In genomic region chr6:58965071-58965831, GRCm38 (mm10) we compare ENCODE assay signal across 9 mouse cellular contexts. TPM values are rescaled to one million over a fixed set of nuclear protein-coding genes. Genes with fewer than 3 reads are reported as not detected.
DNase-seq lines count a peak whose midpoint lies in the region; ATAC-seq lines count a peak whose summit lies in the region.
"Had no signal": no experiment of that assay in that cellular context is flagged by ENCODE, and none has a peak within 500 bp of the region (broad histone marks: within the 10 kb centered on the region; RNA-seq: fewer than 3 reads in every experiment).

No protein-coding gene starts in this region.

- H3K9me3 ChIP-seq in forebrain, embryonic 16.5 days (ENCODE audit: control insufficient read depth, low read length): no peaks in the 10 kb centered on the region
- H3K9me3 ChIP-seq in forebrain, embryonic 10.5 days: no peaks in the 10 kb centered on the region
- H3K9me3 ChIP-seq in midbrain, embryonic 11.5 days (ENCODE audit: control insufficient read depth, low read length): no peaks in the 10 kb centered on the region
- no peaks in the 10 kb centered on the region for H3K9me3 ChIP-seq in midbrain, embryonic 10.5 days (replicated peaks)
- H3K9me3 ChIP-seq in intestine, embryonic 15.5 days: no peaks in the 10 kb centered on the region
- no peaks in the 10 kb centered on the region for H3K9me3 ChIP-seq in stomach, embryonic 15.5 days

- H3K27ac ChIP-seq in forebrain, embryonic 16.5 days (ENCODE audit: low read length): no peak overlapping the region
- no peak overlapping the region for H3K27ac ChIP-seq in forebrain, embryonic 10.5 days
- H3K27ac ChIP-seq in midbrain, embryonic 11.5 days (ENCODE audit: low read depth, low read length): no peak overlapping the region
- no peak overlapping the region for H3K27ac ChIP-seq in midbrain, embryonic 10.5 days (replicated peaks)
- H3K27ac ChIP-seq in intestine, embryonic 15.5 days: no peak overlapping the region
- no peak overlapping the region for H3K27ac ChIP-seq in stomach, embryonic 15.5 days

- no peaks in the 10 kb centered on the region for H3K36me3 ChIP-seq in forebrain, embryonic 16.5 days (ENCODE audit: control insufficient read depth, insufficient read depth)
- H3K36me3 ChIP-seq in forebrain, embryonic 10.5 days (replicated peaks): no peaks in the 10 kb centered on the region
- no peaks in the 10 kb centered on the region for H3K36me3 ChIP-seq in midbrain, embryonic 11.5 days (ENCODE audit: control insufficient read depth, insufficient read depth, low read length)
- H3K36me3 ChIP-seq in midbrain, embryonic 10.5 days: no peaks in the 10 kb centered on the region
- H3K36me3 ChIP-seq in intestine, embryonic 15.5 days: no peaks in the 10 kb centered on the region
- no peaks in the 10 kb centered on the region for H3K36me3 ChIP-seq in stomach, embryonic 15.5 days

- H3K9ac ChIP-seq in forebrain, embryonic 16.5 days (replicated peaks; ENCODE audit: low read depth, low read length): no peak overlapping the region
- no peak overlapping the region for H3K9ac ChIP-seq in midbrain, embryonic 11.5 days (ENCODE audit: low read length)
- H3K9ac ChIP-seq in intestine, embryonic 15.5 days: no peak overlapping the region
- no peak overlapping the region for H3K9ac ChIP-seq in stomach, embryonic 15.5 days

- WGBS in forebrain, embryonic 16.5 days: 43% methylated on average over 12 of the region's 12 CpGs
- 53% methylated on average over 12 of the region's 12 CpGs for WGBS in forebrain, embryonic 10.5 days
- 51% methylated on average over 12 of the region's 12 CpGs for WGBS in midbrain, embryonic 11.5 days
- WGBS in midbrain, embryonic 10.5 days: 44% methylated on average over 12 of the region's 12 CpGs
- 28% methylated on average over 12 of the region's 12 CpGs for WGBS in intestine, embryonic 15.5 days
- 32% methylated on average over 12 of the region's 12 CpGs for WGBS in stomach, embryonic 15.5 days

- H3K4me2 ChIP-seq in forebrain, embryonic 16.5 days (ENCODE audit: low read length): no peak overlapping the region
- H3K4me2 ChIP-seq in midbrain, embryonic 11.5 days: no peak overlapping the region; the same call in 1 of the 2 replicates
- H3K4me2 ChIP-seq in intestine, embryonic 15.5 days (replicated peaks): peak overlapping the region; percentile 7
- H3K4me2 ChIP-seq in stomach, embryonic 15.5 days: no peak overlapping the region

- peak; percentile 15; the same call in 1 of the 2 replicates for ATAC-seq in forebrain, embryonic 16.5 days
- ATAC-seq in midbrain, embryonic 11.5 days (ENCODE audit: low FRiP score): peak; percentile 61; the same call in 1 of the 2 replicates
- ATAC-seq in intestine, embryonic 15.5 days: 0 out of 2 replicates have a peak, but pooled peaks have one; percentile 14
- ATAC-seq in stomach, embryonic 15.5 days (ENCODE audit: insufficient read depth, low FRiP score, low read depth): no peak

- DNase-seq in forebrain, embryonic 10.5 days (ENCODE audit: extremely low spot score, low spot score): no peak
- DNase-seq in midbrain, embryonic 11.5 days (ENCODE audit: low spot score, missing footprints): no peak
- no peak for DNase-seq in midbrain, embryonic 10.5 days (ENCODE audit: low spot score)
- DNase-seq in thymus, postnatal 10 days (ENCODE audit: low spot score in 2 of 2): no peak
- DNase-seq in natural killer cell, adult 2 months (ENCODE audit: low spot score in 2 of 2): no peak

- H3K4me3 ChIP-seq in forebrain, embryonic 16.5 days (replicated peaks; ENCODE audit: low read length): no peak overlapping the region
- H3K4me3 ChIP-seq in forebrain, embryonic 10.5 days: no peak overlapping the region
- H3K4me3 ChIP-seq in midbrain, embryonic 11.5 days (ENCODE audit: low read depth, low read length): no peak overlapping the region
- no peak overlapping the region for H3K4me3 ChIP-seq in midbrain, embryonic 10.5 days
- H3K4me3 ChIP-seq in intestine, embryonic 15.5 days (replicated peaks): no peak overlapping the region
- H3K4me3 ChIP-seq in stomach, embryonic 15.5 days (replicated peaks): peak overlapping the region; percentile 14; the same call in 1 of the 2 replicates
- H3K4me3 ChIP-seq: myocyte had no signal

- peaks cover 8% of the 10 kb centered on the region; the same call in 1 of the 2 replicates for H3K4me1 ChIP-seq in forebrain, embryonic 16.5 days (replicated peaks; ENCODE audit: control insufficient read depth, insufficient read depth, low read length)
- H3K4me1 ChIP-seq in forebrain, embryonic 10.5 days: peaks cover 6% of the 10 kb centered on the region; the same call in 1 of the 2 replicates
- H3K4me1 ChIP-seq in midbrain, embryonic 11.5 days (ENCODE audit: control insufficient read depth, insufficient read depth, low read length): no peaks in the 10 kb centered on the region
- peaks cover 11% of the 10 kb centered on the region for H3K4me1 ChIP-seq in midbrain, embryonic 10.5 days
- H3K4me1 ChIP-seq in intestine, embryonic 15.5 days (replicated peaks): 0 out of 2 replicates have a peak, but pooled peaks cover 3% of the 10 kb centered on the region
- no peaks in the 10 kb centered on the region for H3K4me1 ChIP-seq in stomach, embryonic 15.5 days

- no peaks in the 10 kb centered on the region for H3K27me3 ChIP-seq in forebrain, embryonic 16.5 days (replicated peaks; ENCODE audit: control insufficient read depth, insufficient read depth, low read length)
- H3K27me3 ChIP-seq in forebrain, embryonic 10.5 days (ENCODE audit: poor library complexity, severe bottlenecking): no peaks in the 10 kb centered on the region
- H3K27me3 ChIP-seq in midbrain, embryonic 11.5 days (ENCODE audit: control insufficient read depth, insufficient read depth, low read length): no peaks in the 10 kb centered on the region
- no peaks in the 10 kb centered on the region for H3K27me3 ChIP-seq in midbrain, embryonic 10.5 days (ENCODE audit: low read depth, poor library complexity, severe bottlenecking)
- no peaks in the 10 kb centered on the region for H3K27me3 ChIP-seq in intestine, embryonic 15.5 days (replicated peaks)
- H3K27me3 ChIP-seq in stomach, embryonic 15.5 days (replicated peaks): no peaks in the 10 kb centered on the region

RNA-seq across cellular contexts. Expression of gene Nap1l5, which starts 58.4 kb away (rescaled TPM):
- 82.8 and 111 TPM in 2 replicates for polyA plus RNA-seq in forebrain, embryonic 16.5 days (2015; fragmentation: Nextera tagmentation; extraction: Ambion mirVana)
- polyA plus RNA-seq in forebrain, embryonic 10.5 days (2016; fragmentation: Nextera tagmentation; extraction: Ambion mirVana): 4.3 and 4.8 TPM in 2 replicates
- polyA plus RNA-seq in midbrain, embryonic 11.5 days (2014; fragmentation: Nextera tagmentation; extraction: Ambion mirVana): 41.7 and 42.5 TPM in 2 replicates
- polyA plus RNA-seq in midbrain, embryonic 10.5 days (2016; fragmentation: Nextera tagmentation; extraction: Ambion mirVana): 10.8 and 17.0 TPM in 2 replicates
- 10.3 and 14.5 TPM in 2 replicates for polyA plus RNA-seq in intestine, embryonic 15.5 days (2015; fragmentation: Nextera tagmentation; extraction: Ambion mirVana)
- 7.3 and 8.6 TPM in 2 replicates for polyA plus RNA-seq in stomach, embryonic 15.5 days (2015; fragmentation: Nextera tagmentation; extraction: Ambion mirVana)

RNA-seq across cellular contexts. Expression of gene Fam13a, which starts 59.1 kb away (rescaled TPM):
- polyA plus RNA-seq in forebrain, embryonic 16.5 days (2015; fragmentation: Nextera tagmentation; extraction: Ambion mirVana): 10.4 and 10.6 TPM in 2 replicates
- 2.0 and 2.9 TPM in 2 replicates for polyA plus RNA-seq in forebrain, embryonic 10.5 days (2016; fragmentation: Nextera tagmentation; extraction: Ambion mirVana)
- 3.6 and 3.8 TPM in 2 replicates for polyA plus RNA-seq in midbrain, embryonic 11.5 days (2014; fragmentation: Nextera tagmentation; extraction: Ambion mirVana)
- 2.1 and 3.3 TPM in 2 replicates for polyA plus RNA-seq in midbrain, embryonic 10.5 days (2016; fragmentation: Nextera tagmentation; extraction: Ambion mirVana)
- 14.5 and 14.9 TPM in 2 replicates for polyA plus RNA-seq in intestine, embryonic 15.5 days (2015; fragmentation: Nextera tagmentation; extraction: Ambion mirVana)
- 11.1 and 12.3 TPM in 2 replicates for polyA plus RNA-seq in stomach, embryonic 15.5 days (2015; fragmentation: Nextera tagmentation; extraction: Ambion mirVana)
